Mouse (Mus musculus): ENCODE results near the gene B3gnt9.
"Not testable (repeated sequence)": the region's sequence is repeated elsewhere in the genome, so short reads cannot be mapped to it uniquely, and the experiment has no call there.

B3gnt9 gene

DNA sequence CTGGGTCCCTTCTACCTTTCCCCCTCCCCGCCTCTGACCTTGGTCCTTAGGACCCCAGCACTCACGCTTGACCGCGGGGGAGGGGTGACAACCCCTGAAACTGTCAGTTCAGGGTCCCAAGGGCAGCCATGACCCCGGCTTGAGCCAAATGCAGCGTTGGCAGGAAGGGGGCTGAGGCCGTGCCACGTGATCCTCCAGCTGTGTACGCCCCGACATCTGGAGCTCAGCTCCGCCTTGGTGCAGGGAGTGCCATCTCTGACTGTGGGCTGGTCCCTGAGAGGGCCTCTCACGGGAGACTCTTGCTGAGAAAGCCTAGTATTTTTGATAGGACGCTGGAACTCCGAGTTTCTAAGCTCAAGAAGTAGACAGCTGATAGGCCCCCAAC, at the start of gene B3gnt9:
Gene B3gnt9, minus strand, starts transcription at position 188 of the 385 bp plus-strand sequence.
- no peak for DNase-seq (ENCODE audit: extremely low read depth, insufficient read length, low spot score)

DNA sequence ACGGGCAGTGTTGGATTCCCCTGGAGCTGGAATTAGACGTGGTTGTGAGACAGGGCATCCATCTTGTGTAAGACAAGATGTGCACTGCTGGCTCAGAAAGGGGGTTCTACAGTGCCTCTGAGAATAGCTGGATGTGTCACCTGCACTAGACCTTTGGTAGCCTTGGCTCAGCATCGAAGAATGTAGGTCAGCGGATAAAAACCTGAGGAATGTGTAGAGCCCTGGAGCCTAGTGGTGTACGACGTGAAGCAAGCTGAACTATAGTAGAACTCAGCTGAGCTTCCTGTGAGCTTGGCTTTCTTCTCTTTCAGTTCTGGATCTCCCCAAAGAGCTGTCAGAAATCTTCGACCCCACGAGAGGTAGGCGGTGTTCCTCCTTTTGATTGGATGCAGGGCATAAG, 48.9 kb upstream of the B3gnt9 start:
- DNase-seq (ENCODE audit: extremely low read depth, insufficient read length, low spot score) = no peak

DNA sequence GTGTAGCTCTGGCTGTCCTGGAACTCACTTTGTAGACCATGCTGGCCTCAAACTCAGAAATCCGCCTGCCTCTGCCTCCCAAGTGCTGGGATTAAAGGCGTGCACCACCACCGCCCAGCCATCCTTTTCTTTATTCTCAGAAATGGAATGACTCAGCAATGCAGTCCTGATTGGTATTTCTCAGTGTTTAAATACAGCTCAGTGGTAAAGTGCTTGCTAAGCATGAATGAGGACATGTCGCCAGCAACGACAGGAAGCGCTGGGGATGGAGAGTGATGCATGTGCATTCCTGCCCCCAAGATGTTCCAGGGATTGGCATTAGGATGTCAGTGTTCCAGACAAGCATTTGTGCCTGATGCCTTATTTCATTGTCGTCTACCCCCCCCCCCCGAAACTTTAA, 48.4 kb upstream of the B3gnt9 start:
- DNase-seq (ENCODE audit: extremely low read depth, insufficient read length, low spot score) = no peak

DNA sequence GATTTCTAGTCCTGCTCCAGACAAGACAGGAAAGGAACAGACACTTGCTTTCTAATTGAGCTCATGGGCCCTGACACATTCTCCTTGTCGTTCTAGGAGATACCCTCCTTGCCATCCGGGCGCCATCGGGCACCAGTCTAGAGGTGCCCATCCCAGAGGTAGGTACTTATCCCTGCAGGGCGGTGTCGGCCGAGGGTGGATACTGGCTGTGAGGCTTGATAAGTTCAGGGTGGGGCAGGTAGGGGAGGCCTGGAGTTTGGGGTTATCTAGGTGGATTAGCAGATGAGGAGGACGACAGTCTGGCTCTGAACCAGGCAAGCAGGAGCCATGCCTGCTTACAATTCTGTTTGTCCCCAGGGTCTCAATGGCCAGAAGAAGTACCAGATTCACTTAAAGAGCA, 45.0 kb upstream of the B3gnt9 start:
- no peak for DNase-seq (ENCODE audit: extremely low read depth, insufficient read length, low spot score)

DNA sequence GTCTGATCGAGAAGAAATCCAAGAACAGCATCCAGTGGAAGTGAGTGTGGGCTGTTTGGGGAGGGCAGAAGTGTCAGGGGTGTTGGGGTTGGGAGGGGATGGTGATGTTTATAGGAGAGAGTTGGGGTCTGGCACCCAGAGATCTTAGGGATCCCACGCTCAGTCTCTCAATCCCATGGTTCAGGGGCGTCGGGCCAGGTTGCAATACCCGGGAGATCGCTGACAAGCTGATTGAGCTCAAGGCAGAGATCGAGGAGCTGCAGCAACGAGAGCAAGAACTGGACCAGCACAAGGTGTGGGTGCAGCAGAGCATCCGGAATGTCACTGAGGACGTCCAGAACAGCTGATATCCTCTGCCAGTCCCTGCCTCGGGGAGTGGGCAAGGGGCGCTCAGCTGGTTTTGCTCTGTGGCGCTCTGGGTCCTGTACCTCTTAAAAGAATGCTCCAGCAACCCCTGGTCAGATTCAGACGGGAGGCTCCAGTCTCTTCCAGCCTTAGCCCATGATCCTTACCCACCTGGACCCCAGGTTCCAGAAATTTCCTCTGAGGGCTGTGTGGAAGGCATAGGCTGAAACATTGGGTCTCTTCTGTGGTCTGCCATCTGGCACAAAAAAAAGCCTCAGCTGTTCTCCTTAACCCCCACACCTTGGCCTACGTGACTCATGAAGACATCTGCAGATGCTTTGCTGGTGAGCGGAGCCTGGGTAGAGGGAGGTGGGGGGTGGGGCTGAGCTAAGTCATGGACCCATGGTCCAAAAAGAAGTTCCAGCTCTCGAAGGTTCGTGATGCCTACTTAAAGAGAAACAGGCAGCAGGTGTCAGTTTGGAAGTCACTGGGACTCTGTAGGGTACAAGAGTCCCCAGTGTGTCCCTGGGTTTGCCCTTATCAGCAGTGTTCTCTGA, 43.6 kb upstream of the B3gnt9 start:
- no peak for DNase-seq (ENCODE audit: extremely low read depth, insufficient read length, low spot score)

DNA sequence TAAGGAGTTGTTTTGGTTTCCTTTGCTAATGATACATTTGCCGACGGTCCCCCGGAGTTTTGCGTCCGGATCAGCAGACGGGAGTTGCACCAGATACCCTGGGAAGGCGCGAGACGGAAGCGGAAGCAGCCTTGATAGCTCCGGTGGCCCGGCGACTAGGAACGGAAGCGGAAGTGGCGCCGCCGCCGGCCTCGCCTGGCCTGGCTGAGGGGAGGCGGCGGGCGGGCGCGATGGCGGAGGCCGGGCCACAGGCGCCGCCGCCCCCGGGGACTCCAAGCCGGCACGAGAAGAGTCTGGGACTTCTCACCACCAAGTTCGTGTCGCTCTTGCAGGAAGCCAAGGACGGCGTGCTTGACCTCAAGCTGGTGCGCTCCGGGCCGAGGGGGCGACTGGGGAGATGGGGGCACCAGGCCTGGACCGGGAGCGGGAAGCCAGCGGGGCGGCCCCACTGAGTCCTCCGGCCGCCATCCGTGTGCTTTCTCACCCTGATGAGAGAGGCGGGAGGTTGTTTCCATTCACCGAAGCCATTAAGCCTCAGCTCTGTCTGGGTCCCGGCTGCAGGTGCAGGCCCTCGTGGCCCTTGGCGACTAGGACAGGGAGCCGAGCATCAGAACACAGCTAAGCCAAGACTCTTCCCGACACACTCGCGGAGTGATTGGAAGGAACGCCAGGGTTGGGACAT, 42.7 kb upstream of the B3gnt9 start, which contains the start of gene E2f4:
Gene E2f4, plus strand, starts transcription at position 153 of the 682 bp plus-strand sequence.
- DNase-seq (ENCODE audit: extremely low read depth, insufficient read length, low spot score) = peak; percentile 84

DNA sequence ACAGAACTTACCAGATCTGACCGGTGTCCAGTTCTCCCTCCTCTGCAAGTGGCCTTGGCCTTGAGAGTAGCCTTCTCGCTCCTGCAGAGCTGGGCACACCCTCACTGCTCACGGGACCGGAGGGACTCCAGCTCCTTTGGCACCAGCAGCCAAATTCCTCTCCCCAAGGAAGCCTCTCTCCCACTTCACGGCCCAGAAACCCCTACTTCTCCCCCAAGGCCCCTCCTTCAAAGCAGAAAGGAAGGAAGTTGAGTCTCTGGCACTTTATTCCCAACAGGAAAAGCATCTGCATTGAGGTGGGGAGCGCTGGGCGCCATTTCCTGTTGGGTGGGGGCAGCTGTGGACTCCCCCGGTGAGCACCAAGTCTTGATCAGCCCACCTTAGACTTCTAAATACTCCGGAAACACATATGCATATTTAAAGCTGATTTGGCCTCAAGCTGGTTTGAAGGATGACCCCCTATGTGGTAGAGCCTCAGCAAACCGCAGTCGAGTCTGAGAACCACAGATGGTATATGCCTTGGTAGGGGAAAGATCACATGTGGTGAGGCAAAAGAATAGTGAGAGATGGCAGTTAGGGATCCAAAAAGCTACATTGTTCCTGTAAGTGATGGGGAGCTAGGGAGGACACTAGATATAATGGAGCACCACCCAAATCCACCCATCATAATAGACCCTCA, 41.1 kb upstream of the B3gnt9 start, which contains the start of gene Exoc3l:
Gene Exoc3l, minus strand, starts transcription at position 207 of the 679 bp plus-strand sequence.
- DNase-seq (ENCODE audit: extremely low read depth, insufficient read length, low spot score) = no peak

DNA sequence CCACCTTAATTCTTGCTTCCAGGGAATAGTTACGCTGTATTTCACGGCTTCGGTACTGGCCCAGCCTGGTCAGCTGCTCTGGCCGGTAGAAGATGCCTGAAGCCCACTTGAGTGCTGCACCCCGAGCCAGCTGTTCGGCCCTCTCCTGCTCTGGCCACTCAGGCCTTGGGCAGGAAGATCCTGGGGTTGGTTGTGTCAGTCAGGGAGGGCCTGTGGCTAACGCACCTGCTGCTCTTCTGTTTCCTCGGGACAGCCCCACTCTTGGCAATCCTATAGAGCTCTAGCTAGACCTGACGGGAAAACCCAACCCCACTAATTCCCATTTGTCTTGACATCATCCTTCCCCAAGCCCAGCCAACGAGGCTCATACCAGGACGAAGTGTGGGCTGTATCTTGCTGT, 40.3 kb upstream of the B3gnt9 start:
- no peak for DNase-seq (ENCODE audit: extremely low read depth, insufficient read length, low spot score)

DNA sequence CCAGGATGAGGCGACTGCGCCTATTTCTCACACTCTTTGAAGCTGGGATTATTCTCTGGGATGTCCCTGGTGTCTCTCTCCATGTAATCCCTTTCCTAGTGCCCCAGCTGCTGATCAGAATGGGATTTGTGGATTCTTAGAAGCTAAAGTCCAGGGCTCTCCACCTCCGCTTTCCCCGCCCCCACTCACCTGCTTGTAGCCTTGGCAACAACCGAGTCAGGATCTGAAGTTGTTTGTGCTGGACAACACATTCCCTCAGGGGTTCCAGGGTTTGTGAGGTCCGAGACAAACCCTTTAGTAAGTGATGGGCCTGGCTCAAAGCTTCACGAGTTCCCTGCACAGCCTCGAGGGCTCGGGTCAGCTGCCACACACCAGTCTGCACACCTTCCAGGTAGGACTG, 39.8 kb upstream of the B3gnt9 start:
- DNase-seq (ENCODE audit: extremely low read depth, insufficient read length, low spot score) = no peak

DNA sequence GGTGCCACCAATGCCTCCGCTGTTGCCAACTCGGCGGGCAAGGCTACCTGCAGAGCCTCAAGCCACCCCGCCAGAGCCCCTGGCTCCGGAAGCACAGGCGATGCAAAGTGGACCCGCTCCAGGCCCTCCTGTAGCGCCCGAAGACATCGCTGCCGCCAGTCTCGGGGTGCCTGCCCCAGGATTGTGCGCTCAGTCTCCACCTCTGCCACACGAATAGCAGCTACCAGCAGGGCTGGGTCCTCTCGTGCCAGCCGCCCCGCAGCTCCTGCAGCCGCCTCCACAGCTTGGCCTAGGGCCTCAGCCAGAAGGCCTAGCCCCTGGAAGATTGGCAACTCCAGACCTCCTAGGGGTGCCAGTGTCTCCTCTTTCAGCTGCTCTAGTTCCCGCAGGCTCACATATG, 38.5 kb upstream of the B3gnt9 start:
- DNase-seq (ENCODE audit: extremely low read depth, insufficient read length, low spot score) = no peak

DNA sequence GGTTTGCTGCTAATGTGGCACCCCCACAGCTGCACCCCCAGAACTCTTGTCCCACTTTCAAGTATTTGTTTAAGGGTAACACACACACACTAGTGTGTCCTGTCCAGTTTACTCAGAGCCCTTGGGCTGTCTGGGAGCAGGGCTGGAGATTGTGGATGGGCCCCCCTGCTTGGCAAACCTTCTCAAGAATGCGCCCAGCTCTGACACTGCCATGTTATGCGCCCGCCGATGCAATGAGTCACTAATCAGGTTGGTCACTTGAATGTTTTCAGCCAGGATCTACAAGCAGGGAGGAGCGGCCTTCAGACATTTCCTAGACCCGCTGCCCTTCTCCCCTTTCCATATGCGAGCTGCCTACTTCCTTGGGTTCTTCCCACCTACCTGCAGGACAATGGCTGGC, 37.5 kb upstream of the B3gnt9 start:
- peak; percentile 65 for DNase-seq (ENCODE audit: extremely low read depth, insufficient read length, low spot score)

DNA sequence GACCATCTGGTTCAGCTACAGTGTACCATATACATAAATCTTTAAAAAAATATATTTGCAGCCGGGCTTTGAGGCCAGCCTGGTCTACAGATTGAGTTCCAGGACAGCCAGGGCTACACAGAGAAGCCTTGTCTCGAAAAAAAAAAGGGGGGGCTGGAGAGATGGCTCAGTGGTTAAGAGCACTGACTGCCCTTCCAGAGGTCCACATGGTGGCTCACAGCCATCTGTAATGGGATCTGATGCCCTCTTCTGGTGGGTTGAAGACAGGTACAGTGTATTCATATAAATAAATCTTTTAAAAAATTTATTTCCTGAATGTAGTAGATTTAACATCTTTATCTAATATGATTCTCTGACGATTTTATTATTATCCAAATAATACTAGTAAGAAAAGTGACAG, 36.8 kb upstream of the B3gnt9 start:
- DNase-seq (ENCODE audit: extremely low read depth, insufficient read length, low spot score) = not testable (repeated sequence)

DNA sequence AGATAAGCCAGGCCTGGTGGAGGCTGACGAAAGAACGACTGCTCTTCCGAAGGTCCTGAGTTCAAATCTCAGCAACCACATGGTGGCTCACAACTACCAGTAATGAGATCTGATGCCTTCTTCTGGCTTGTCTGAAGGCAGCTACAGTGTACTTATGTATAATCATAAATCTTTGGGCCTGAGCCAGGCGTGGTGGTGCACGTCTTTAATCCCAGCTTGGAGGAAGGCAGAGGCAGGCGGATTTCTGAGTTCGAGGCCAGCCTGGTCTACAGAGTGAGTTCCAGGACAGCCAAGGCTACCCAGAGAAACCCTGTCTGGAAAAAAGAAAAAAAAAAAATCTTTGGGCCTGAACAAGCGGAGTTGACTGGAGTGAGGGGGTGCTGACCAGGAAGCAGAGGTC, 36.4 kb upstream of the B3gnt9 start:
- not testable (repeated sequence) for DNase-seq (ENCODE audit: extremely low read depth, insufficient read length, low spot score)

DNA sequence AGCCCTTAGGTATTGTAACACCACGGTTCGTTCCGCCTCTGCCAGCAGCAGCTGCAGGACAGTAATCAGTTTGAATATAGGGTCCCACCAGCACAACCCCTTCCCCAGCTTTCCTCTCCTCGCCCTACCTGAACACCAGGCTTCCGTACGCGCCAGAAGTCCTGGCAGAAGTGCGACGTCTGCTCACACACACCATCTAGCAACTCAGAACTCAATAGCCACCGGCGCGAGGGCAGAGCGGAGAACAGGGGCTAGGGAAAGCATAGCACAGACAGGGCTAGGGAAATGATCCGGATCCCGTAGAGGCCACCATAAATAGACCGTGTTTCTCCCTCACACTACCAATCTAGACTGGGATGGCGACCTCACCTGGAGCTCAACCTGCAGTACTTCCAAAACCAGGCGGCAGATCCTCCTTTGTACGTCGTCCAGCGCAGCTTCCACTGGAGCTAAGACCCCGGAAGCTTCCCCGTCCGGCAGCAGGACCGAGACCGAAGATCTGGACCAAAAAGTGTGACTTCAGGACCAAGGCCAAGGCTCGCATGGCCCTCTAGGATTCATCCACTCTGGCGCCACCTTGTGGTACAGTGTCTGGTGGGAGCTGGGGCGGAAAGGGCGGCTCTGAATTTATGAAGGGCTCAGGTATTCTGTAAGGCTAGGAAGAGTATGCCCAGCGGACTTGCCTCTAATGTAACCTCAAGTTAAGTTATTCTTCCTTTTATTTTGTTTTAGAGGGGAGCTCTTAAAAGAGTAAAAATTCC, 35.8 kb upstream of the B3gnt9 start:
- peak; percentile 52 for DNase-seq (ENCODE audit: extremely low read depth, insufficient read length, low spot score)

DNA sequence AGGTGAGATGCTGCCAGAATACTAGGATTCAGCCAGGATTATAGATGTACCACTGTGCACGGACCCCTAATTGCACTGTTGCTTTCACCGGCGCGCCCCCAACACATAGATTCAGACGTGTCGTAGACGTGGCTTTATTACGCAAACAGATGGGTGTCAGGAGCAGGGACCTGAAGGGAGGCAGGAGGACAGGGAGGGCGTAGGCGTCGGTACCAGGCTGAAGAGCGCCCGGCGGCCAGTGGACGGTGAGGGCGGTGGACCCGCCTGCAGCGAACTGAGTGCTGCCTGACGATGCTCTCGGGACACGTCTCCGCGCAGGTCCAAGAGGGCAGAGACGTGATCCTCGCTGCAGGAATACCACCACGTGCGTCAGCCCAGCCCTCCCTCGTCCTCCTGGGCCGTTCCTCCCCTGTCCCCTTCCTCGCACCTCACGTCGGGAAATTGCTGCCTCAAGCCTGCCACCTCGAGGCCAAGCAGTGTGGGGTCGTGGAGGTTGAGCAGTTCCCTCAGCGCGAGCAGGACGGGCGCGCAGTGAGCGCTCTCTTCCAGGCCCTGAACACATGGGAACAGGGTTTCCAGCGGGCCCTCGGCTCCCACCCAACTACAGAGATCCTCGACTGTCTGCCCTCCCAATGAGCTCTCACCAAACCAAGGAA, 35.0 kb upstream of the B3gnt9 start, which contains the start of gene 4931428F04Rik:
Gene 4931428F04Rik, minus strand, starts transcription at position 60 of the 656 bp plus-strand sequence.
- no peak for DNase-seq (ENCODE audit: extremely low read depth, insufficient read length, low spot score)

DNA sequence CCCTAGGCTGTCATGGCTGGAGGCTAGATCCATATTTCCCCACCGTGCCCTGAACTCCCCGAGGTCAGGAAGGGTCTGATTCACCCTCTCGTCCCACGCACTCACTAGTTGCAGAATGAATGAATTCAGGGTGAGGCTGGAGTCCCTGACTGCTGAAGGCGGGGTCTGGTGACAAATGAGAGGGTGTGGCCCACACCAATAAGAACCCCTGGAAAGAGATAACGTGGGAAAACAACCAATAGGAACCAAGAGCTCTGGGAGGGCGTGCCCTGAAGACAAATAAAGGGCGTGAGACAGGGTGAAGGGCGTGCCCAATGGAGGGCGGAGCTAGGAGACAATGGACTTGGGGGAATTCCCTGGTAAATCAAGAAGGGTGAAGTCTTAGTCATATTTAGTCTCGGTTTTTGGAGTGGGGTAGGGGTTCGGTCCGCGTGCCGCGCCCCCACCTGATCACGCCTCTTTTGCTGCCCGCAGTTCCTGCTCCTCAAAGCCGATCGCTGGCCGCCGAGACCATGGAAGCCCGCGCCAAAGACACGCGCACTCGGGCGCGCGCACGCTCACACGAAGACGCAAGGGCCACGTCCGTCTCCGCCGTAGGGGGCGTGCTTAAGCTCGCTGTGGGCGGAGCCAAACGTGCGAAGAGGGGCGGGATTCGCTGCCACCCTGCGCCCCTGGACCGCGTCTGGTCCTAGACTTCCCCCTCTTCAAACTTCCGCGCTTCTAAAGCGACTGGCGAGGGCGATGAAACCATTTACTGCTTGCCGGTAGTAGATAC, 34.2 kb upstream of the B3gnt9 start:
- DNase-seq (ENCODE audit: extremely low read depth, insufficient read length, low spot score) = peak; percentile 95

DNA sequence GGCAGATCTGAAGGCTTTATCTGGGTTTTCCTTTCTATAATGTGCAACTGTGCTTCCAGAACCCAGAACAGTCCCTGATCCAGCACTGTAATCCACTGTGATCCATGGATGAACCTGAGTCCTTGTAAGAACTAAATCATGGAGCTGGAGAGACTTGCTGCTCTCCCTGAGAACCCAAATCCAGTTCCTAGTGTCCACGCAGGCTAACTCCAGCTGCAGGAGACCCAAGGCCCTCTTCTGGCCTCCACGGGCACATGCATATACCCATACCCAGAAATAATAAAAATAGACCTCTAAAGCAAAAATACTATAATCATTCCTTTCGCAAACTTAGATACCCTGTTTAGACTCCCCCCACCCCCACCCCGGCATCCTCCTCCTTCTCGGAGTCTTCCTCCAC, 33.3 kb upstream of the B3gnt9 start:
- DNase-seq (ENCODE audit: extremely low read depth, insufficient read length, low spot score) = no peak

DNA sequence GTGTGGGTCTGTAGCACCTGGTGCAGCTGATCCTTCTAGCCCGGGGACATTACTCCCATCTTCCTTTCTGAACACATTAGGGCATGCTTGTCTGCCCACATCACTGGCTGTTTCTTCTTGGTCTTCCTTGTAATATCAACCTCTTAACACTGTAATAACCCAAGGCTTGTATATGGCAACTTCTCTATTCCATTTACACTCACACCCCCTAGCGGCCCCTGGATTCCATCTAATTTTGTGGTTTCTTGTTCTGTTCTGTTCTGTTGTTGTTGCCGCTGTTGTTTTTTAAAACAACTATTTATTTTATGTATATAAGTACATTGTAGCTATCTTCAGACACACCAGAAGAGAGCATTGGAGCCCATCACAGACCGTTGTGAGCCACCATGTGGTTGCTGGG, 32.0 kb upstream of the B3gnt9 start:
- DNase-seq (ENCODE audit: extremely low read depth, insufficient read length, low spot score) = no peak

DNA sequence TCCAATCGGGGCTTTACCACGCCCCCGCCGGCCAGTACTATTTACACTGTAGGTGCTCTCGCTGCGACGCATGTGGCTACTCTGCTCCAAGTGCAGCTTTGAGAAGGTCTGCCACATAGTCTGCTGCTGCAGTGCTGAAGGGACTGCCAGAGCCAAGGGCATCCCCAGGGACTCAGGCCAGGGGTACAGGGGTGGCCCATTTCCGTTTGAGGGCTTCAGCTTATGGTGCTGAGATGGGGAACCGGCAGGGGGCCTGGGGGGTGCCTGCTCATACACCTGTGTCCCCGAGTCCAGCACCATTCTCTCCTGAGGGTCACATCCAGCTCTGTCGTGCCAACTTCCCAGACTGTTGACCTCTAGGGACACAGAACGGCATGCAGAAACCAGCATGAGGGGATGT, 30.6 kb upstream of the B3gnt9 start:
- no peak for DNase-seq (ENCODE audit: extremely low read depth, insufficient read length, low spot score)
